Mouse (Mus musculus) stomach, postnatal 0 days (tissue): ENCODE measurements around the gene 5730596B20Rik.

Source experiments
- CTCF ChIP-seq: IDR thresholded peaks from 2 replicates; pipeline ENCODE4 v1.5.1; 2016; ENCODE audit warnings: antibody characterized with exemption, low read depth, mild to moderate bottlenecking, moderate library complexity
- EP300 ChIP-seq: optimal IDR thresholded peaks from 2 replicates; pipeline ENCODE3; 2016; ENCODE audit warnings: antibody characterized with exemption

GRCm38 (mm10) chr6:52179690-52180089 lies 2.4 kb downstream of the 5730596B20Rik start:
- TF ChIP-seq CTCF (no peak), EP300 (no peak)
